Mouse (Mus musculus) stomach, adult 2 months (tissue): Measurements from ENCODE around the gene Tnfrsf13b. TPM values are rescaled to one million over a fixed set of nuclear protein-coding genes. Genes with fewer than 3 reads are reported as not detected.

Source experiments
- polyA plus RNA-seq: library from polyadenylated mRNA; depleted of rRNA; stranded (reverse); fragments of >200 nt; gene quantifications from 2 replicates; pipeline ENCODE4 v1.2.3, GENCODE M21; 2012; rRNA removed

Tnfrsf13b gene
- polyA plus RNA-seq, result 0.80 and 1.8 TPM in 2 replicates

GRCm38 (mm10) chr11:61126606-61127355 is at the start of gene Tnfrsf13b:
Tnfrsf13b (plus strand) TSS chr11:61126755.

GRCm38 (mm10) chr11:61174821-61175658 is 48.5 kb downstream of the Tnfrsf13b start, which contains the start of gene Usp22:
Usp22 (minus strand) TSS chr11:61175055.

Other genes with a start within 250 kb of the Tnfrsf13b start
- gene Tmem11, start 247.5 kb upstream of the Tnfrsf13b start, polyA plus RNA-seq, result 36.2 and 47.8 TPM in 2 replicates
- 9.2 and 11.1 TPM in 2 replicates for gene Natd1, start 212.0 kb upstream of the Tnfrsf13b start, polyA plus RNA-seq
- 34.9 and 38.3 TPM in 2 replicates for gene Map2k3, start 194.7 kb upstream of the Tnfrsf13b start, polyA plus RNA-seq
- gene Kcnj12, start 104.2 kb upstream of the Tnfrsf13b start, polyA plus RNA-seq, result 1.6 and 2.2 TPM in 2 replicates
- 15.8 and 17.3 TPM in 2 replicates for gene Usp22, start 48.3 kb downstream of the Tnfrsf13b start, polyA plus RNA-seq
- gene Aldh3a1, start 80.8 kb downstream of the Tnfrsf13b start, polyA plus RNA-seq, result 82.0 and 99.8 TPM in 2 replicates
- gene Aldh3a2, start 140.7 kb downstream of the Tnfrsf13b start, polyA plus RNA-seq, result 97.6 and 98.3 TPM in 2 replicates
- 0.18 and 0.24 TPM in 2 replicates for gene Slc47a2, start 216.1 kb downstream of the Tnfrsf13b start, polyA plus RNA-seq